ENCODE assay signal across 17 mouse cellular contexts in the genomic region with DNA sequence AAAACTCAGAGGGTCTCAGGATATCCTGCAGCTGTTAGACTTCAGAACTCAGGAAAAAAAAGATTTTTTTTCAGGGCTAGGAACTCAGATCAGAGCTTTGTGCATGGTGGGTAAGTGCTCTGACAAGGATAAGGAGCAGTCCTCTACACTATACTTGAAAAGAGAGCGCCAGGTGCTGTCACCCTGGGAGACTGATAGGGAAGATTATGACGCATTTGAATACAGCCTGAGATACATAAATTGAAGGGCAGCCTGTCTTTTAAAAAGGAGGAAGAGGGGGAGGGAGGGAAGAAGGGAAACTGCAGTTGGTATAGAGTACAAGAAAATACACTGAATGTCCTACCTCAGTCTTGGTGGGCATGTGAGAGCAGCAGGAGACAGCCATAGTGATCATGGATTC. TPM values are rescaled to one million over a fixed set of nuclear protein-coding genes. Genes with fewer than 3 reads are reported as not detected.
A peak's percentile ranks its signal among the peaks of the same experiment; 100 is the strongest.
DNase-seq lines count a peak whose midpoint lies in the region; ATAC-seq and TF ChIP-seq lines count a peak whose summit lies in the region.
"Had no signal": no experiment of that assay in that cellular context is flagged by ENCODE, and none has a peak within 500 bp of the region (broad histone marks: within the 10 kb centered on the region; RNA-seq: fewer than 3 reads in every experiment).

No protein-coding gene starts in this region.

- DNase-seq in cerebellum, adult 9-10 months, result peak; percentile 36
- no peak for DNase-seq in cerebellum, adult 8-10 months
- DNase-seq in heart, postnatal 0 days (ENCODE audit: low spot score), result no peak
- no peak for DNase-seq in heart, adult 11 months
- no peak for DNase-seq in midbrain, embryonic 10.5 days (ENCODE audit: low spot score)
- DNase-seq in adrenal gland, postnatal 25 days, result no peak
- DNase-seq: cerebellum, adult 9-11 months; gastrocnemius, postnatal 14 days; kidney, postnatal 25 days; lung, postnatal 36 days; right cerebral cortex, postnatal 4 days; thymus, postnatal 14 days had no signal

- ATAC-seq in heart, postnatal 0 days (ENCODE audit: insufficient read depth, low read depth), result no peak
- ATAC-seq in midbrain, embryonic 12.5 days (ENCODE audit: low FRiP score, low read depth), result no peak
- peak; percentile 80 for ATAC-seq in megakaryocyte progenitor cell, adult 5-6 weeks (replicated peaks; ENCODE audit: poor library complexity)
- ATAC-seq: Patski had no signal

- peaks cover 8% of the 10 kb centered on the region for H3K4me1 ChIP-seq in heart, postnatal 0 days (ENCODE audit: control insufficient read depth, insufficient read depth)
- H3K4me1 ChIP-seq in midbrain, embryonic 12.5 days, result no peaks in the 10 kb centered on the region
- H3K4me1 ChIP-seq in midbrain, embryonic 10.5 days, result no peaks in the 10 kb centered on the region; the same call in 1 of the 2 replicates

- H3K27me3 ChIP-seq in heart, postnatal 0 days (ENCODE audit: control insufficient read depth, insufficient read depth, low read length), result no peaks in the 10 kb centered on the region
- no peaks in the 10 kb centered on the region for H3K27me3 ChIP-seq in midbrain, embryonic 12.5 days
- no peaks in the 10 kb centered on the region for H3K27me3 ChIP-seq in midbrain, embryonic 10.5 days (ENCODE audit: low read depth, poor library complexity, severe bottlenecking)
- H3K27me3 ChIP-seq: hindbrain, embryonic 15.5 days; Patski had no signal

- TF ChIP-seq EP300 in heart, postnatal 0 days (IDR thresholded peaks at IDR 0.05; ENCODE audit: low read depth), result no peak

- no peaks in the 10 kb centered on the region for H3K9me3 ChIP-seq in heart, postnatal 0 days (replicated peaks; ENCODE audit: control insufficient read depth, low read length)
- H3K9me3 ChIP-seq in midbrain, embryonic 12.5 days, result no peaks in the 10 kb centered on the region
- H3K9me3 ChIP-seq in midbrain, embryonic 10.5 days (replicated peaks), result no peaks in the 10 kb centered on the region
- H3K9me3 ChIP-seq: hindbrain, embryonic 15.5 days had no signal

- peak overlapping the region; percentile 59 for H3K27ac ChIP-seq in heart, postnatal 0 days (ENCODE audit: low read depth)
- 0 out of 2 replicates have a peak overlapping the region, but pooled peaks have one; percentile 5 for H3K27ac ChIP-seq in midbrain, embryonic 12.5 days (replicated peaks)
- H3K27ac ChIP-seq in midbrain, embryonic 10.5 days (replicated peaks), result no peak overlapping the region

- no peak overlapping the region for H3K4me2 ChIP-seq in heart, postnatal 0 days (ENCODE audit: low read depth, low read length)
- H3K4me2 ChIP-seq in midbrain, embryonic 12.5 days (replicated peaks), result no peak overlapping the region
- H3K4me2 ChIP-seq: hindbrain, embryonic 15.5 days had no signal

- no peak overlapping the region for H3K4me3 ChIP-seq in heart, postnatal 0 days (ENCODE audit: low read depth, low read length)
- H3K4me3 ChIP-seq in midbrain, embryonic 12.5 days, result no peak overlapping the region
- no peak overlapping the region for H3K4me3 ChIP-seq in midbrain, embryonic 10.5 days
- H3K4me3 ChIP-seq: erythroblast, embryonic 14.5 days; hindbrain, embryonic 15.5 days had no signal

- 34% methylated on average over 2 of the region's 2 CpGs for WGBS in heart, postnatal 0 days
- WGBS in midbrain, embryonic 12.5 days, result 83% methylated on average over 2 of the region's 2 CpGs
- WGBS in midbrain, embryonic 10.5 days, result 87% methylated on average over 2 of the region's 2 CpGs

- H3K36me3 ChIP-seq in heart, postnatal 0 days (replicated peaks; ENCODE audit: control insufficient read depth, insufficient read depth, low read length), result peaks cover 28% of the 10 kb centered on the region
- H3K36me3 ChIP-seq in midbrain, embryonic 12.5 days, result peaks cover 35% of the 10 kb centered on the region
- peaks cover 47% of the 10 kb centered on the region for H3K36me3 ChIP-seq in midbrain, embryonic 10.5 days

- no peak overlapping the region for H3K9ac ChIP-seq in heart, postnatal 0 days (replicated peaks; ENCODE audit: low read depth, low read length)
- H3K9ac ChIP-seq in midbrain, embryonic 12.5 days (replicated peaks), result no peak overlapping the region
- H3K9ac ChIP-seq: hindbrain, embryonic 15.5 days had no signal

- no peak for TF ChIP-seq CTCF in heart, postnatal 0 days (IDR thresholded peaks at IDR 0.05; ENCODE audit: low read depth)

RNA-seq across cellular contexts. Expression of a gene that starts 7.8 kb away (rescaled TPM):
- total RNA-seq in heart, postnatal 0 days (2014; rRNA removed; ENCODE audit: low replicate concordance), result 7.6 and 12.4 TPM in 2 replicates
- polyA plus RNA-seq in heart, postnatal 0 days (2015; fragmentation: Nextera tagmentation; extraction: Ambion mirVana), result 16.4 and 17.0 TPM in 2 replicates
- polyA plus RNA-seq in midbrain, embryonic 12.5 days (2016; fragmentation: Nextera tagmentation; extraction: Ambion mirVana), result 44.8 and 46.4 TPM in 2 replicates
- 45.9 and 49.3 TPM in 2 replicates for polyA plus RNA-seq in midbrain, embryonic 10.5 days (2016; fragmentation: Nextera tagmentation; extraction: Ambion mirVana)
- 13.9 and 14.3 TPM in 2 replicates for total RNA-seq in megakaryocyte progenitor cell, adult 5-6 weeks (2015)
- 18.7 and 29.3 TPM in 2 replicates for total RNA-seq in megakaryocyte progenitor cell, adult 5-6 weeks (2017)
- total RNA-seq in adrenal gland, postnatal 25 days (2021), result 20.3 and 21.8 TPM in 2 replicates

RNA-seq across cellular contexts. Expression of a gene that starts 20.6 kb away (rescaled TPM):
- total RNA-seq in heart, postnatal 0 days (2014; rRNA removed; ENCODE audit: low replicate concordance), result 7.5 and 8.4 TPM in 2 replicates
- 30.5 and 34.2 TPM in 2 replicates for polyA plus RNA-seq in heart, postnatal 0 days (2015; fragmentation: Nextera tagmentation; extraction: Ambion mirVana)
- polyA plus RNA-seq in midbrain, embryonic 12.5 days (2016; fragmentation: Nextera tagmentation; extraction: Ambion mirVana), result 58.3 and 63.8 TPM in 2 replicates
- 70.1 and 73.0 TPM in 2 replicates for polyA plus RNA-seq in midbrain, embryonic 10.5 days (2016; fragmentation: Nextera tagmentation; extraction: Ambion mirVana)
- 40.5 and 42.1 TPM in 2 replicates for total RNA-seq in megakaryocyte progenitor cell, adult 5-6 weeks (2015)
- 34.1 and 72.2 TPM in 2 replicates for total RNA-seq in megakaryocyte progenitor cell, adult 5-6 weeks (2017)
- total RNA-seq in adrenal gland, postnatal 25 days (2021), result 29.1 and 30.4 TPM in 2 replicates

RNA-seq across cellular contexts. Expression of a gene that starts 41.5 kb away (rescaled TPM):
- total RNA-seq in heart, postnatal 0 days (2014; rRNA removed; ENCODE audit: low replicate concordance), result 28.7 and 43.3 TPM in 2 replicates
- polyA plus RNA-seq in heart, postnatal 0 days (2015; fragmentation: Nextera tagmentation; extraction: Ambion mirVana), result 48.1 and 52.4 TPM in 2 replicates
- polyA plus RNA-seq in midbrain, embryonic 12.5 days (2016; fragmentation: Nextera tagmentation; extraction: Ambion mirVana), result 150 and 151 TPM in 2 replicates
- 148 and 150 TPM in 2 replicates for polyA plus RNA-seq in midbrain, embryonic 10.5 days (2016; fragmentation: Nextera tagmentation; extraction: Ambion mirVana)
- total RNA-seq in megakaryocyte progenitor cell, adult 5-6 weeks (2015), result 64.7 and 66.5 TPM in 2 replicates
- 64.0 and 69.7 TPM in 2 replicates for total RNA-seq in megakaryocyte progenitor cell, adult 5-6 weeks (2017)
- 50.8 and 51.0 TPM in 2 replicates for total RNA-seq in adrenal gland, postnatal 25 days (2021)

RNA-seq across cellular contexts. Expression of a gene that starts 49.6 kb away (rescaled TPM):
- 1.2 TPM in 1 of 2 replicates, not detected in the other for total RNA-seq in heart, postnatal 0 days (2014; rRNA removed; ENCODE audit: low replicate concordance)
- polyA plus RNA-seq in heart, postnatal 0 days (2015; fragmentation: Nextera tagmentation; extraction: Ambion mirVana), result 2.9 and 3.9 TPM in 2 replicates
- polyA plus RNA-seq in midbrain, embryonic 12.5 days (2016; fragmentation: Nextera tagmentation; extraction: Ambion mirVana), result 0.42 and 1.5 TPM in 2 replicates
- 0.79 and 0.85 TPM in 2 replicates for polyA plus RNA-seq in midbrain, embryonic 10.5 days (2016; fragmentation: Nextera tagmentation; extraction: Ambion mirVana)
- not detected in 2 replicates for total RNA-seq in megakaryocyte progenitor cell, adult 5-6 weeks (2015)
- total RNA-seq in megakaryocyte progenitor cell, adult 5-6 weeks (2017), result 1.0 and 1.3 TPM in 2 replicates
- 1.8 TPM in 1 of 2 replicates, not detected in the other for total RNA-seq in adrenal gland, postnatal 25 days (2021)
- polyA plus RNA-seq: Patski had no signal
